Mouse (Mus musculus) hindbrain, embryonic 13.5 days (tissue): ENCODE results near the gene Trp53. TPM values are rescaled to one million over a fixed set of nuclear protein-coding genes. Genes with fewer than 3 reads are reported as not detected.
A peak's percentile ranks its signal among the peaks of the same experiment; 100 is the strongest.

Experiments used
- ATAC-seq: fragments of 200-750 bp; cut with Nextera tagmentation; 2 replicates; pipeline ENCODE4 v1.8.0; 2017; ENCODE audit warnings: moderate TSS enrichment; ENCODE audit not compliant: low FRiP score
- H3K27ac ChIP-seq: fragments of 300-500 bp; sonication (generic); 2 replicates; pipeline ENCODE4 v1.5.1; 2015; ENCODE audit warnings: inconsistent platforms, mild to moderate bottlenecking, moderate library complexity
- H3K27me3 ChIP-seq: fragments of 300-500 bp; sonication (generic); 2 replicates; pipeline ENCODE4 v1.6.1; 2015; ENCODE audit warnings: mild to moderate bottlenecking, inconsistent platforms
- H3K36me3 ChIP-seq: fragments of 300-500 bp; sonication (generic); 2 replicates; pipeline ENCODE4 v1.6.1; 2015; ENCODE audit warnings: mild to moderate bottlenecking, inconsistent platforms
- H3K4me1 ChIP-seq: fragments of 300-500 bp; sonication (generic); replicated peaks from 2 replicates; pipeline ENCODE4 v1.6.1; 2015; ENCODE audit warnings: inconsistent platforms
- H3K4me2 ChIP-seq: fragments of 300-500 bp; sonication (generic); 2 replicates; pipeline ENCODE4 v1.6.1; 2015; ENCODE audit warnings: inconsistent platforms, mild to moderate bottlenecking, moderate library complexity
- H3K4me3 ChIP-seq: fragments of 300-500 bp; sonication (generic); 2 replicates; pipeline ENCODE4 v1.5.1; 2015; ENCODE audit warnings: mild to moderate bottlenecking, inconsistent platforms
- H3K9ac ChIP-seq: fragments of 300-500 bp; sonication (generic); 2 replicates; pipeline ENCODE4 v1.6.1; 2015; ENCODE audit warnings: mild to moderate bottlenecking, inconsistent platforms
- H3K9me3 ChIP-seq: fragments of 300-500 bp; sonication (generic); 2 replicates; pipeline ENCODE4 v1.6.1; 2016; ENCODE audit warnings: inconsistent platforms
- WGBS: fragments of 180-500 bp; shearing (Covaris S2); methylation state at CpG from one replicate; pipeline ENCODE4 v1.1.7; 2015; 5-methylcytosine and 5-hydroxymethylcytosine counted together
- polyA plus RNA-seq: library from polyadenylated mRNA; unstranded; fragments of >200 nt; fragmentation: Nextera tagmentation; extraction: Ambion mirVana; gene quantifications from 2 replicates; pipeline ENCODE4 v1.2.1, GENCODE M21; 2015

Gene Trp53
- polyA plus RNA-seq, 1 experiment from 2014 or later, result 78.1 TPM

DNA sequence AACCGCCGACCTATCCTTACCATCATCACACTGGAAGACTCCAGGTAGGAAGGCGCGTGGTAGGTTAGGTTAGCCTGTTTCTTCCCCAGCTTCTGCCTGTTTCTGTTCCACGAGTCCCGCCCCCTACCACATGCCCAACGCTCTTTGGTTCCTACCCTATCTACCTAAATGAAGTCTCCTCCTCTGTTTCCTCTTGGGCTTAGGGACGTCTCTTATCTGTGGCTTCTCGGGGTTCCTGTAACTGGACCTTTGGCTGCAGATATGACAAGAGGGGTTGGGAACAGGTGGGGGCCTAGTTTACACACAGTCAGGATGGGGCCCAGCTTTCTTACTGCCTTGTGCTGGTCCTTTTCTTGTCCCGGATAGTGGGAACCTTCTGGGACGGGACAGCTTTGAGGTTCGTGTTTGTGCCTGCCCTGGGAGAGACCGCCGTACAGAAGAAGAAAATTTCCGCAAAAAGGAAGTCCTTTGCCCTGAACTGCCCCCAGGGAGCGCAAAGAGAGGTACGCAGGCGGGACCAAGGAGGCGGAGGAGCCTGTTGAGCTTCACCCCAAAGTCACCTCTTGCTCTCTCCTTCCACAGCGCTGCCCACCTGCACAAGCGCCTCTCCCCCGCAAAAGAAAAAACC is 9.2 kb downstream of the Trp53 start:
- Histone ChIP-seq H3K9ac (no peak overlapping the region), H3K4me2 (no peak overlapping the region), H3K4me3 (no peak overlapping the region), H3K4me1 (no peaks in the 10 kb centered on the region), H3K9me3 (no peaks in the 10 kb centered on the region), H3K27me3 (no peaks in the 10 kb centered on the region), H3K27ac (no peak overlapping the region), H3K36me3 (peaks cover 66% of the 10 kb centered on the region)
- WGBS, result 96% methylated on average over 22 of the region's 22 CpGs
- no peak for ATAC-seq

- Histone ChIP-seq H3K4me2 (no peak overlapping the region), H3K9ac (no peak overlapping the region), H3K27ac (no peak overlapping the region), H3K4me3 (no peak overlapping the region), H3K9me3 (no peaks in the 10 kb centered on the region), H3K27me3 (no peaks in the 10 kb centered on the region), H3K36me3 (peaks cover 72% of the 10 kb centered on the region), H3K4me1 (no peaks in the 10 kb centered on the region)
- 93% methylated on average over 8 of the region's 8 CpGs for WGBS
- no peak for ATAC-seq
Observed at GRCm38 (mm10) chr11:69590622-69591021, 10.5 kb downstream of the Trp53 start.

DNA sequence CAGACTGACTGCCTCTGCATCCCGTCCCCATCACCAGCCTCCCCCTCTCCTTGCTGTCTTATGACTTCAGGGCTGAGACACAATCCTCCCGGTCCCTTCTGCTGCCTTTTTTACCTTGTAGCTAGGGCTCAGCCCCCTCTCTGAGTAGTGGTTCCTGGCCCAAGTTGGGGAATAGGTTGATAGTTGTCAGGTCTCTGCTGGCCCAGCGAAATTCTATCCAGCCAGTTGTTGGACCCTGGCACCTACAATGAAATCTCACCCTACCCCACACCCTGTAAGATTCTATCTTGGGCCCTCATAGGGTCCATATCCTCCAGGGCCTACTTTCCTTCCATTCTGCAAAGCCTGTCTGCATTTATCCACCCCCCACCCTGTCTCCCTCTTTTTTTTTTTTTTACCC is 11.3 kb downstream of the Trp53 start:
- no peak for ATAC-seq
- 83% methylated on average over 3 of the region's 3 CpGs for WGBS

DNA sequence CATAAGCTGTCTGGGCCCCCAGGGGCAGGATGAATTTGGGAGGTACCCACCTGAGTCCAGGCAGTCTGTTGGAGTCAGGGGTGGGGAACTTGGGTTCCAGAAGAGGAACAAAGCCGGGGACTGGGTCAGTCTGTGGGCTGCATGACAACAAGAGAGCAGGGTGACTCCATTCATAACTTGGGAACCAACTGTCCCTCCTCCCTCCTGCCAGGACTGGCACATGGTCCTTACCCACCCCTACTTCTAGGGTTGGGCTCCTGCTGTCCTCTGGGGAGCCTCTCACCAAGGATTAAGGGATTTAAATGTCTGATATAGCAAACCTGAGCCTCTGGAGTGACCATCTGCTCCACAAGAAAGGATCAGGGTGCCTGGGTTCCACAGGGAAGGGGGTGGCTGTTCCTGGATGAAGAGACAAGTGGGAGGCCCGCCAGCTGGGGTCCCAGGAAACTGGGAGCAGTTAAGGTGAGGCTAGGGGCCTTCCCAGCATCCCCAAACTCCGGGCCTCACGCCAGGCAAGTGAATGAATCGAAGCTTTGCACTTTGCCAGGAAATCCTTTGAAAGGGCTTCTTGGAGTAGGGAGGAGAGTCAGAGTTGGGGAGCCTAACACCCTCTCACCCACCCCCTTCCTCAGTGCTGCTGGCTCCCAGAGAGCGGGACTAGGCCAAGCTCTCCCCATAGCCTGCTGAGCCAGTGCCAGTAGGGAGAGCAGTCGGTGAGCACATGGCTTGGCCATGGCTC is 11.9 kb downstream of the Trp53 start:
- H3K4me3 ChIP-seq, result no peak overlapping the region
- no peak overlapping the region for H3K4me2 ChIP-seq
- no peak overlapping the region for H3K9ac ChIP-seq
- H3K27me3 ChIP-seq, result no peaks in the 10 kb centered on the region
- peaks cover 73% of the 10 kb centered on the region for H3K36me3 ChIP-seq
- no peaks in the 10 kb centered on the region for H3K4me1 ChIP-seq
- peak; percentile 72; the same call in 1 of the 2 replicates for ATAC-seq
- no peaks in the 10 kb centered on the region for H3K9me3 ChIP-seq
- peak overlapping the region; percentile 55; the same call in 1 of the 2 replicates for H3K27ac ChIP-seq
- WGBS, result 82% methylated on average over 7 of the region's 7 CpGs

More for the DNA sequence above, 11.3 kb downstream of the Trp53 start:
- Histone ChIP-seq H3K36me3 (peaks cover 73% of the 10 kb centered on the region), H3K27me3 (no peaks in the 10 kb centered on the region), H3K27ac (no peak overlapping the region), H3K9ac (no peak overlapping the region), H3K4me2 (no peak overlapping the region), H3K4me1 (no peaks in the 10 kb centered on the region), H3K9me3 (no peaks in the 10 kb centered on the region), H3K4me3 (no peak overlapping the region)

GRCm38 (mm10) chr11:69592799-69593198 is 12.6 kb downstream of the Trp53 start:
- no peak for ATAC-seq
- Histone ChIP-seq H3K4me3 (no peak overlapping the region), H3K27me3 (no peaks in the 10 kb centered on the region), H3K9ac (no peak overlapping the region), H3K27ac (no peak overlapping the region), H3K4me2 (no peak overlapping the region), H3K36me3 (peaks cover 65% of the 10 kb centered on the region), H3K9me3 (no peaks in the 10 kb centered on the region), H3K4me1 (no peaks in the 10 kb centered on the region)
- WGBS, result 90% methylated on average over 4 of the region's 4 CpGs

GRCm38 (mm10) chr11:69594853-69595252 is 14.7 kb downstream of the Trp53 start:
- peaks cover 45% of the 10 kb centered on the region for H3K36me3 ChIP-seq
- H3K4me2 ChIP-seq, result no peak overlapping the region
- WGBS, result 97% methylated on average over 6 of the region's 6 CpGs
- H3K9ac ChIP-seq, result no peak overlapping the region
- H3K9me3 ChIP-seq, result no peaks in the 10 kb centered on the region
- ATAC-seq, result no peak
- H3K27ac ChIP-seq, result no peak overlapping the region
- H3K4me1 ChIP-seq, result peaks cover 7% of the 10 kb centered on the region
- H3K4me3 ChIP-seq, result no peak overlapping the region
- H3K27me3 ChIP-seq, result no peaks in the 10 kb centered on the region

- H3K9ac ChIP-seq, result peak overlapping the region; percentile 55
- H3K4me3 ChIP-seq, result no peak overlapping the region
- H3K4me1 ChIP-seq, result peaks cover 40% of the 10 kb centered on the region
- no peaks in the 10 kb centered on the region for H3K9me3 ChIP-seq
- peaks cover 13% of the 10 kb centered on the region; the same call in 1 of the 2 replicates for H3K27me3 ChIP-seq
- 9% methylated on average over 9 of the region's 9 CpGs for WGBS
- H3K4me2 ChIP-seq, result peak overlapping the region; percentile 18; the same call in 1 of the 2 replicates
- ATAC-seq, result no peak
- H3K36me3 ChIP-seq, result peaks cover 21% of the 10 kb centered on the region
- H3K27ac ChIP-seq, result peak overlapping the region; percentile 56; the same call in 1 of the 2 replicates
Observed at GRCm38 (mm10) chr11:69599436-69599835, 19.3 kb downstream of the Trp53 start.

DNA sequence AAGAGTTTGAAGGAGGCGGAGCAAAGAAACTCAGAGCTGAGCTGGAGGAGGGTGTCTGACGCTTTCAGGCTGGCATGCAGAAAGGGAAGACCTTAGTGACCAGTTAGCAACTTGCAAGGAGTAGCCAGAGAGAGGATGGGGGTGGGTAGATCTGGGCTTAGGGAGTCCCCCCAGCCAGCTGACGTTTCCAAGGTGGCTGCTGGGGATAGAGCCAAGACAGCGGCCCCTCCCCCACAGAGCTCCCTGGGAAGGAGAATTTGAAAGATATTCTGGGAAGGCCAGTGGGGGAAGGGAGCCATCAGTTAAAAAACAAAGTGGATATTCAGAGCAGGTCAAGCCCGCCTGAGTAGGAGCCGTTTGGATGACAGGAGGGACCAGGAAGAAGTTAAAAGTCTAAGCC is 19.9 kb downstream of the Trp53 start:
- Histone ChIP-seq H3K4me2 (peak overlapping the region; percentile 18; the same call in 1 of the 2 replicates), H3K36me3 (peaks cover 17% of the 10 kb centered on the region), H3K9ac (peak overlapping the region; percentile 55; the same call in 1 of the 2 replicates), H3K27me3 (peaks cover 13% of the 10 kb centered on the region; the same call in 1 of the 2 replicates), H3K27ac (peak overlapping the region; percentile 56), H3K4me3 (no peak overlapping the region), H3K9me3 (no peaks in the 10 kb centered on the region), H3K4me1 (peaks cover 47% of the 10 kb centered on the region)
- 8% methylated on average over 6 of the region's 6 CpGs for WGBS
- peak; percentile 69; the same call in 1 of the 2 replicates for ATAC-seq

GRCm38 (mm10) chr11:69601768-69602167 is 21.6 kb downstream of the Trp53 start:
- H3K4me3 ChIP-seq, result no peak overlapping the region
- H3K36me3 ChIP-seq, result peaks cover 13% of the 10 kb centered on the region
- no peak overlapping the region for H3K4me2 ChIP-seq
- H3K9ac ChIP-seq, result no peak overlapping the region; the same call in 1 of the 2 replicates
- no peak for ATAC-seq
- peaks cover 13% of the 10 kb centered on the region; the same call in 1 of the 2 replicates for H3K27me3 ChIP-seq
- H3K27ac ChIP-seq, result no peak overlapping the region
- WGBS, result 77% methylated on average over 3 of the region's 3 CpGs
- peaks cover 52% of the 10 kb centered on the region for H3K4me1 ChIP-seq
- no peaks in the 10 kb centered on the region for H3K9me3 ChIP-seq

DNA sequence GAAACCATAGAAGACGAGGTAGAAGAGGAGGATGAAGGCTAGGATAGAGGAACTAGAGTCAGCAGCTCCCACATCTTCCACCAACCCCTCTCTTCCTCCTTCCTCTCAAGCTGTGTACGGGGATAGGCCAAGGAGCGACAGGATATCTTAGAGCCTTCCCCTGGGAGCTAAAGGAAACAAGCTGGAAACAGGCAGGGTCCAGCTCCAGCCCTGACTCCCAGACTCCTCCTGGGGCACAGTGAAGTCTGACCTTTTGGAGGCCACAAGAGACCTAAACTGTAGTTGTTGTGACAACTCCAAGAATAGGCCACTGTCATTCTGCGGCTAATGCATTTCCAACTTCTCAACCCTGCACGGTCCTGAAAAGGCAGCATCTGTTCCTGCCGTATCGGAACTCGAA is 23.4 kb downstream of the Trp53 start:
- Histone ChIP-seq H3K4me2 (peak overlapping the region; percentile 100), H3K27me3 (peaks cover 13% of the 10 kb centered on the region; the same call in 1 of the 2 replicates), H3K4me1 (peaks cover 52% of the 10 kb centered on the region), H3K27ac (0 out of 2 replicates have a peak overlapping the region, but pooled peaks have one; percentile 23), H3K36me3 (peaks cover 13% of the 10 kb centered on the region), H3K4me3 (peak overlapping the region; percentile 73; the same call in 1 of the 2 replicates), H3K9me3 (no peaks in the 10 kb centered on the region), H3K9ac (no peak overlapping the region)
- 77% methylated on average over 8 of the region's 8 CpGs for WGBS
- ATAC-seq, result no peak

DNA sequence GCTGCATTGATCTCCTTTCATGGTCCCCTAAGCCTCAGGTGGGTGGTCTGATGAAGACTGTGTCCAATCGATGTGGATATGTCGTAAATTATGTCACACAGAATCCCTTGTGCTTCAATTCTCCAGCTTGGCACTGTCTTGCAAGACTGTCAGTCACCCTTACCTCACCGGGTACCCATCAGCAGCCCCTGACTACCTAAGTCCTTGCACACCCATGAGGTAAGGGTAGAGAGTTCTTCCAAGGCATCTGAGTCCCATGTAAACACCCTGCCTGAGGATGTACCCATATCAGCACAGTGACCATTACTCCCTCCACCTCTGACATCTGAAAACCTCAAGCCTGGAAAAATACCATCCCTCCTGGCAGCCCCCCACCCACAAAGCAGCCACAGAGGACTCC is 24.2 kb downstream of the Trp53 start:
- H3K27ac ChIP-seq, result peak overlapping the region; percentile 78
- H3K4me1 ChIP-seq, result peaks cover 50% of the 10 kb centered on the region
- WGBS, result 60% methylated on average over 3 of the region's 3 CpGs

More for the DNA sequence above, 24.2 kb downstream of the Trp53 start:
- Histone ChIP-seq H3K9me3 (no peaks in the 10 kb centered on the region), H3K36me3 (peaks cover 13% of the 10 kb centered on the region), H3K9ac (peak overlapping the region; percentile 89), H3K4me2 (peak overlapping the region; percentile 100), H3K27me3 (peaks cover 13% of the 10 kb centered on the region; the same call in 1 of the 2 replicates), H3K4me3 (peak overlapping the region; percentile 73)
- 0 out of 2 replicates have a peak, but pooled peaks have one; percentile 6 for ATAC-seq
